Mouse (Mus musculus): Measurements from ENCODE around the gene Rnf213. TPM values are rescaled to one million over a fixed set of nuclear protein-coding genes. Genes with fewer than 3 reads are reported as not detected.

Gene Rnf213
- 11.9 and 34.7 TPM in 2 replicates for polyA plus RNA-seq (2012; rRNA removed)

DNA sequence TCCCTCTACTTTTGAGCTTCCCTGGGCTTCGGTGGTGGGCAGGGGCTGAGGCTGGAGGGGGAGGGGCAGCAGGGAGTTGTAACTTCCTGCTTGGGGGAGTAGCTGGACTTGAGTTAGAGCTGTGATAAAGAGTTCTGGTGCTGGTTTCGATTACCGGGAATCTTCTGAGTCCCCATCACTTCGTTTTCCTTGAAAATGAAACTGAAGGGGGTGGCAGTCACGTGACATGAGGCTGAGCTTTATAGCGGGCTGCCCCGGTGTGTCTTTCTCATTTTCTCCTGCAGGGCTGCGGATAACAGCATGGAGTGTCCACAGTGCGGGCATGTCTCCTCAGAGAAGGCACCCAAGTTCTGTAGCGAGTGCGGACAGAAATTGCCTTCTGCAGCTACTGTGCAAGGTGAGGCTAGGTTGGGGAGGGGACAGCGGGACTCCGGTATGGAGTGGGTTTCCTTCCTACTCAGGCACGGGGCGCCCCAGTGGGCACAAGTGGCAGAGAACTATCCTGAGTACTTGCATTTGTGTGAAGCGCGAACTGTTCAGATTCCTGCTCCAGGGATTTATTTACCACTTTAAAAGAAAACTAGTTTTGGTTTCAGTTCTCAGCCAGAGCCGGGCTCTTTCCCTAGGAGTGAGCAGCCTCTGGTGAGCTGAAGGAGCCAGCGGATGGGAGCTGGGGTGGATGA lies at the start of gene Rnf213:
Rnf213 (plus strand) TSS at position 301 of the 683 bp plus-strand sequence.
- Histone ChIP-seq H3K27me3 (ENCODE audit: control insufficient read depth, insufficient read depth, low read length) (no peaks in the 10 kb centered on the region), H3K27ac (ENCODE audit: insufficient read depth, low read depth, low read length) (peak within 1 kb of the TSS; percentile 94), H3K36me3 (ENCODE audit: control insufficient read depth, insufficient read depth, low read length) (peaks cover 13% of the 10 kb centered on the region), H3K4me3 (ENCODE audit: low read depth, low read length) (peak within 1 kb of the TSS; percentile 84), H3K4me1 (ENCODE audit: control insufficient read depth, insufficient read depth, insufficient read length, low read length) (peaks cover 17% of the 10 kb centered on the region)
- WGBS: under 1% methylated on average over 19 of the region's 19 CpGs
- TF ChIP-seq POLR2A (IDR thresholded peaks at IDR 0.05; ENCODE audit: low read depth, low read length) (peak; percentile 91), CTCF (IDR thresholded peaks at IDR 0.05; ENCODE audit: extremely low read depth, insufficient read length, insufficient replicate concordance, low read depth, low read length) (peak; percentile 36; the same call in 1 of the 2 replicates)

DNA sequence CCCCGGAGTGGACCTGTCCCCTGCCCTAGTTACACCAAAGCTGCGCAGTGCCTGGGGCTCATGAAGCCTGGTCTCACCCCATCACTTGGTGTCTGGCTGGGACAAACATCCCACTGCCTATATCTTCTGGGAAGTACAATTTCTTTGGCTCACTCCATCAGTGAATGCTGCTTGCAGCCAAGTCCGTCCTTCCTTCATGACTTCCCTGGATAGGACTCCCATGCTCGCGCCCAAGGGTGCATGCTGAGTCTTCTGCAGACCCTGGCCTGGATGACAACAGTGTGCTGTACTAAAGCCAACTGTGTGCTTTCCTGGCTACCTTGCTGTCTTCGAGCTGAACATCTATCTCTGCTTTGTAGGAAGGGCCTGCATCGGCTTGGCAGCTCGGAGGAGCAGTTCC lies 48.7 kb upstream of the Rnf213 start:
- Histone ChIP-seq H3K27me3 (ENCODE audit: control insufficient read depth, insufficient read depth, low read length) (no peaks in the 10 kb centered on the region), H3K4me3 (ENCODE audit: low read depth, low read length) (no peak overlapping the region), H3K36me3 (ENCODE audit: control insufficient read depth, insufficient read depth, low read length) (peaks cover 24% of the 10 kb centered on the region), H3K27ac (ENCODE audit: insufficient read depth, low read depth, low read length) (no peak overlapping the region), H3K4me1 (ENCODE audit: control insufficient read depth, insufficient read depth, insufficient read length, low read length) (no peaks in the 10 kb centered on the region)
- 91% methylated on average over 8 of the region's 8 CpGs for WGBS
- TF ChIP-seq POLR2A (IDR thresholded peaks at IDR 0.05; ENCODE audit: low read depth, low read length) (no peak), CTCF (IDR thresholded peaks at IDR 0.05; ENCODE audit: extremely low read depth, insufficient read length, insufficient replicate concordance, low read depth, low read length) (no peak)

DNA sequence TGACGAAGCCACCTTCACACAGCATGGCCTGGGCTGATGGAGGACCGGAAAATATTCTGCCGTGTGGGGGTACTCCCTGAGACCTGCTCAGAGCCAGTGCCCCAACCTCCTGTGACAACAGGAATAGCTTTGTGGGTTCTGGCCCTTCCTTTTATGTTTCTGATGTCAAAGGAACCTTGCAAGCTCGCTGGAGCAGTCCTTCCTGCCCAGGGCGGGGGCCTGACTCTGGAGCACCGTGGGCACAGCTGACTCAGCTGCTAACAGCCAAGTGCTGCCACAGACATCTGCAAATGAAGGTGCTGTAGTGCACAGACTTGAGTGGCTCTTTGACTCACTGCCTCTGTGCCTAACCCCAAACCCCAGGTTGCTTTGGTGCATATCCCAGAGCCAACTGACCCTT lies 48.0 kb upstream of the Rnf213 start:
- Histone ChIP-seq H3K4me1 (ENCODE audit: control insufficient read depth, insufficient read depth, insufficient read length, low read length) (no peaks in the 10 kb centered on the region), H3K4me3 (ENCODE audit: low read depth, low read length) (no peak overlapping the region), H3K27ac (ENCODE audit: insufficient read depth, low read depth, low read length) (no peak overlapping the region), H3K27me3 (ENCODE audit: control insufficient read depth, insufficient read depth, low read length) (no peaks in the 10 kb centered on the region), H3K36me3 (ENCODE audit: control insufficient read depth, insufficient read depth, low read length) (peaks cover 24% of the 10 kb centered on the region)
- WGBS: 64% methylated on average over 6 of the region's 6 CpGs
- TF ChIP-seq POLR2A (IDR thresholded peaks at IDR 0.05; ENCODE audit: low read depth, low read length) (no peak), CTCF (IDR thresholded peaks at IDR 0.05; ENCODE audit: extremely low read depth, insufficient read length, insufficient replicate concordance, low read depth, low read length) (no peak)

DNA sequence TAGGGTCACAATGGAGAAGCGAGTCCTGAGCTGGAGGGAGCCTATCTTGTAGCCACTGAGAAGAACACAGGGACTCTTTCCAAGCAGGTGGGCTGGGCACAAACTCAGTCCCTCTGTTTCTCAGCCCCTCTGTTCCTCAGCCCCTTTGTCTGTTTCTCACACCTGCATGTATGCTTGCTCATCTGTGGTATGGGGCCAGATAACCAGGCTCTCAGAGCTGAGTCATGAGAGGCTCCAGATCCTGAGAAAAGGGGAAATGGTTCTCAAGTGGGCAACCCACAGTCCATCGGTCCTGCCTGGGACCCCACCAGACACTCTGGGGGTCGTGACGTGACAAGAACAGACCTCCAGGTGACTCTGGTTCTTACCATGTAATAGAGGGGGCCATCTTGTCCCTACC lies 45.8 kb upstream of the Rnf213 start:
- H3K27me3 ChIP-seq (ENCODE audit: control insufficient read depth, insufficient read depth, low read length): no peaks in the 10 kb centered on the region
- peaks cover 24% of the 10 kb centered on the region for H3K36me3 ChIP-seq (ENCODE audit: control insufficient read depth, insufficient read depth, low read length)
- no peaks in the 10 kb centered on the region for H3K4me1 ChIP-seq (ENCODE audit: control insufficient read depth, insufficient read depth, insufficient read length, low read length)
- H3K4me3 ChIP-seq (ENCODE audit: low read depth, low read length): no peak overlapping the region
- TF ChIP-seq CTCF (IDR thresholded peaks at IDR 0.05; ENCODE audit: extremely low read depth, insufficient read length, insufficient replicate concordance, low read depth, low read length) (no peak), POLR2A (IDR thresholded peaks at IDR 0.05; ENCODE audit: low read depth, low read length) (no peak)
- WGBS: 91% methylated on average over 4 of the region's 4 CpGs
- H3K27ac ChIP-seq (ENCODE audit: insufficient read depth, low read depth, low read length): no peak overlapping the region

DNA sequence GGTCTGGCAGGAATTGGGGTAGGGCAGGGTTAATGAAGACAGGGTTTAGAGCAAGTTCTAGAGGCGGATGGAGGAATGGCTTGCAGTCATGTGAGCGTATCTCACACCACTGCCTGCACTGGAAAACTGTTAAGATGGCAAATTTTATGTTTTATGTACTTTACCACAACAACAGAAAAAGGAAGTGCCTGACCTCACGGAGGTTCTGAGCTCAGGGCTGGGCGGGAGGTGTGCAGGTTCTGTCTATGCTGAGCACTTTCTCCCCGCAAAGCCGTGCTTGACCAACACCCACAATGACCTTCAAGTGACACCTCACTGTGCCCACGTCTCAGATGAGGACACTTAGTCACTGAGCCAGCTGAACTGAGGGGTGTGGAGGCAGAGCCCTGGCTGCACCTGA lies 40.8 kb upstream of the Rnf213 start:
- Histone ChIP-seq H3K27ac (ENCODE audit: insufficient read depth, low read depth, low read length) (no peak overlapping the region), H3K4me3 (ENCODE audit: low read depth, low read length) (no peak overlapping the region), H3K4me1 (ENCODE audit: control insufficient read depth, insufficient read depth, insufficient read length, low read length) (peaks cover 5% of the 10 kb centered on the region; the same call in 1 of the 2 replicates), H3K27me3 (ENCODE audit: control insufficient read depth, insufficient read depth, low read length) (no peaks in the 10 kb centered on the region), H3K36me3 (ENCODE audit: control insufficient read depth, insufficient read depth, low read length) (peaks cover 3% of the 10 kb centered on the region; the same call in 1 of the 2 replicates)
- TF ChIP-seq CTCF (IDR thresholded peaks at IDR 0.05; ENCODE audit: extremely low read depth, insufficient read length, insufficient replicate concordance, low read depth, low read length): no peak
- TF ChIP-seq POLR2A (IDR thresholded peaks at IDR 0.05; ENCODE audit: low read depth, low read length): no peak
- 78% methylated on average over 7 of the region's 7 CpGs for WGBS

DNA sequence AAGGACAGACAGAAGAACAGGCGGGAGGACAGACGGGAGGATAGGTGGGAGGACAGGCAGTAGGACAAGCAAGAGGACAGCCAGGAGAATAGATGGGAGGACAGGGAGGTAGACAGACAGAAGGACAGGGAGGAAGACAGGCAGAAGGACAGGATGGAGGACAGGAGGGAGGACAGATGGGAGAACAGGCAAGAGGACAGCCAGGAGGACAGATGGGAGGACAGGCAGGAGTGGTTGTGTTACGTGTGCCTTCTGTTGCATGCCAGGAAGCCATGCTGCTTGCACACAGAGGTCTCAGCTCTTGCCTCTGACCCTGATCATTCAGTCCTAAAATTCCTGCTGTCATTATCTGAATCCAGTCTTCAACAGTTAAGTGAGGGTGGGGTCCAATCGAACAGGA lies 39.0 kb upstream of the Rnf213 start:
- no peak for TF ChIP-seq POLR2A (IDR thresholded peaks at IDR 0.05; ENCODE audit: low read depth, low read length)
- TF ChIP-seq CTCF (IDR thresholded peaks at IDR 0.05; ENCODE audit: extremely low read depth, insufficient read length, insufficient replicate concordance, low read depth, low read length): no peak
- Histone ChIP-seq H3K27ac (ENCODE audit: insufficient read depth, low read depth, low read length) (no peak overlapping the region), H3K4me3 (ENCODE audit: low read depth, low read length) (no peak overlapping the region), H3K27me3 (ENCODE audit: control insufficient read depth, insufficient read depth, low read length) (no peaks in the 10 kb centered on the region), H3K4me1 (ENCODE audit: control insufficient read depth, insufficient read depth, insufficient read length, low read length) (peaks cover 5% of the 10 kb centered on the region; the same call in 1 of the 2 replicates), H3K36me3 (ENCODE audit: control insufficient read depth, insufficient read depth, low read length) (no peaks in the 10 kb centered on the region)
- 78% methylated on average over 4 of the region's 4 CpGs for WGBS

DNA sequence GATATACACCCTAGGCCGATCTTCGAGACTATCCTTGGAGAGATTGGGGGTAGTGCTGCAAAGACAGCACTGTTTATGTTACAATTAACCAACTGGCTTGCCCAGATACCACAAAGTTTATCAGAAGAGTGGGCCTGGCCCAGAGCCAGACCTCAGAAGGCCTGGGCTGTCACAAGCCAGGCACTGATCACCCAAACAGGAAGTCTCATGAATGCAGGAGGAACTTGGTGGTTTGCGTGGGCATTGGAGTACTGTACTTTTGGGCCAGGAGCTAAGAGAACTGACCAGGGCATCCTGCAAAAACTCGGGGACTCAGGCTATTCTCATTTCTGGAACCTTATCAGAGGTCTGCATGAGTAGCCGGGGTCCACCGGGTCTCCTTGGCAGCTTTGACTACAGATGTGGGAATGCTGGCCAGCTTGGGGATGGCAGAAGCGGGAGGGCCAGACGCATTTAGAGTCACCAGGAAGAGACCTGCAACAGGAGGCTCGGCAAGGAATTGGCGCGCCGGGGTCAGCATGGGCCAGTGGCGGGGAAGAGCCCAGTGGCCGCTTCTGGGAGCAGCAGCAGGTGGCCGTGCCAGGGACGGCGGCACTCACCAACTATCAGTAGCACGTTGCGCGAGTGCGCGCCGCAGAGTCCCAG lies 38.0 kb upstream of the Rnf213 start:
- Histone ChIP-seq H3K4me3 (ENCODE audit: low read depth, low read length) (peak overlapping the region; percentile 93), H3K4me1 (ENCODE audit: control insufficient read depth, insufficient read depth, insufficient read length, low read length) (peaks cover 5% of the 10 kb centered on the region; the same call in 1 of the 2 replicates), H3K27ac (ENCODE audit: insufficient read depth, low read depth, low read length) (peak overlapping the region; percentile 71), H3K27me3 (ENCODE audit: control insufficient read depth, insufficient read depth, low read length) (no peaks in the 10 kb centered on the region), H3K36me3 (ENCODE audit: control insufficient read depth, insufficient read depth, low read length) (peaks cover under 1% of the 10 kb centered on the region; the same call in 1 of the 2 replicates)
- no peak for TF ChIP-seq CTCF (IDR thresholded peaks at IDR 0.05; ENCODE audit: extremely low read depth, insufficient read length, insufficient replicate concordance, low read depth, low read length)
- TF ChIP-seq POLR2A (IDR thresholded peaks at IDR 0.05; ENCODE audit: low read depth, low read length): 0 out of 2 replicates have a peak, but pooled peaks have one; percentile 3
- WGBS: under 1% methylated on average over 23 of the region's 23 CpGs

Data from small intestine, adult 2 months (tissue).